ENCODE assay signal across 25 mouse cellular contexts in genomic region chr6:120085832-120086231, GRCm38 (mm10). TPM values are rescaled to one million over a fixed set of nuclear protein-coding genes. Genes with fewer than 3 reads are reported as not detected.
"Had no signal": no experiment of that assay in that cellular context is flagged by ENCODE, and none has a peak within 500 bp of the region (broad histone marks: within the 10 kb centered on the region; RNA-seq: fewer than 3 reads in every experiment).

No protein-coding gene starts in this region.

- H3K27ac ChIP-seq: midbrain, embryonic 10.5 days; midbrain, embryonic 12.5 days; neural tube, embryonic 13.5 days; neural tube, embryonic 15.5 days; stomach, embryonic 15.5 days; stomach, postnatal 0 days had no signal

- H3K4me1 ChIP-seq: midbrain, embryonic 10.5 days; midbrain, embryonic 12.5 days; neural tube, embryonic 13.5 days; neural tube, embryonic 15.5 days; stomach, embryonic 15.5 days had no signal

- H3K36me3 ChIP-seq: midbrain, embryonic 10.5 days; midbrain, embryonic 12.5 days; neural tube, embryonic 13.5 days; neural tube, embryonic 15.5 days; stomach, embryonic 15.5 days had no signal

- H3K27me3 ChIP-seq: midbrain, embryonic 12.5 days; neural tube, embryonic 13.5 days; neural tube, embryonic 15.5 days; stomach, embryonic 15.5 days had no signal

- H3K9ac ChIP-seq: lung, embryonic 14.5 days; midbrain, embryonic 12.5 days; neural tube, embryonic 13.5 days; neural tube, embryonic 15.5 days; stomach, embryonic 15.5 days had no signal

- H3K4me3 ChIP-seq: midbrain, embryonic 10.5 days; midbrain, embryonic 12.5 days; myocyte; neural tube, embryonic 13.5 days; neural tube, embryonic 15.5 days; stomach, embryonic 15.5 days had no signal

- H3K9me3 ChIP-seq: midbrain, embryonic 10.5 days; midbrain, embryonic 12.5 days; neural tube, embryonic 13.5 days; neural tube, embryonic 15.5 days; stomach, embryonic 15.5 days had no signal

- H3K4me2 ChIP-seq: lung, embryonic 14.5 days; midbrain, embryonic 12.5 days; neural tube, embryonic 13.5 days; neural tube, embryonic 15.5 days; stomach, embryonic 15.5 days had no signal

- DNase-seq: lung, adult 18-20 months; lung, embryonic 14.5 days; lung, postnatal 10 days; lung, postnatal 4 days; midbrain, embryonic 14.5 days; retina, postnatal 1 day; right cerebral cortex, adult 18-20 months; right cerebral cortex, postnatal 25 days; right cerebral cortex, postnatal 4 days; spleen, adult 18-20 months; thymus, adult 2 months; thymus, postnatal 25 days; thymus, postnatal 4 days had no signal

- ATAC-seq: midbrain, embryonic 16.5 days had no signal

RNA-seq across cellular contexts. Expression of gene Ninj2, which starts 7.3 kb away (rescaled TPM):
- total RNA-seq: megakaryocyte, adult 5-6 weeks; megakaryocyte-erythroid progenitor cell, adult 5-6 weeks had no signal
- polyA plus RNA-seq: midbrain, embryonic 10.5 days; midbrain, embryonic 12.5 days; midbrain, embryonic 14.5 days; midbrain, embryonic 16.5 days; neural tube, embryonic 11.5 days; neural tube, embryonic 13.5 days; small intestine, adult 2 months; stomach, embryonic 15.5 days; stomach, postnatal 0 days had no signal
